Comparison of ENCODE assay signal across 9 mouse cellular contexts in genomic region chr16:74409548-74409947, GRCm38 (mm10). TPM values are rescaled to one million over a fixed set of nuclear protein-coding genes. Genes with fewer than 3 reads are reported as not detected.
DNase-seq lines count a peak whose midpoint lies in the region; ATAC-seq and TF ChIP-seq lines count a peak whose summit lies in the region.
"Had no signal": no experiment of that assay in that cellular context is flagged by ENCODE, and none has a peak within 500 bp of the region (broad histone marks: within the 10 kb centered on the region; RNA-seq: fewer than 3 reads in every experiment).

No protein-coding gene starts in this region.

- DNase-seq in layer of hippocampus, adult 2 months (ENCODE audit: low spot score in 2 of 2): no peak
- no peak for DNase-seq in layer of hippocampus, adult 11-12 months (ENCODE audit: low spot score)
- peak; percentile 24 for DNase-seq in retina, embryonic 14.5 days (ENCODE audit: low spot score)
- no peak for DNase-seq in natural killer cell, adult 2 months (ENCODE audit: low spot score in 2 of 2)
- DNase-seq in urinary bladder, postnatal 4 days (ENCODE audit: low spot score in 2 of 2): no peak
- DNase-seq in embryo, embryonic 9.5 days (ENCODE audit: extremely low spot score): no peak
- DNase-seq: thymus, adult 18-20 months had no signal

- H3K9ac ChIP-seq in forebrain, embryonic 13.5 days: peak overlapping the region; percentile 80
- peak overlapping the region; percentile 78 for H3K9ac ChIP-seq in limb, embryonic 12.5 days (replicated peaks)

- H3K4me2 ChIP-seq in forebrain, embryonic 13.5 days: peak overlapping the region; percentile 82
- H3K4me2 ChIP-seq in limb, embryonic 12.5 days: peak overlapping the region; percentile 73

- TF ChIP-seq CTCF in layer of hippocampus, adult 2 months (conservative IDR thresholded peaks at IDR 0.05): no peak

- ATAC-seq in forebrain, embryonic 13.5 days: no peak
- ATAC-seq in limb, embryonic 12.5 days (ENCODE audit: insufficient number of reproducible peaks, insufficient read depth, low FRiP score, low TSS enrichment, low read depth): no peak

- WGBS in forebrain, embryonic 13.5 days: 69% methylated on average over 4 of the region's 4 CpGs
- WGBS in limb, embryonic 12.5 days: 60% methylated on average over 4 of the region's 4 CpGs

- H3K4me3 ChIP-seq in layer of hippocampus, adult 2 months: peak overlapping the region; percentile 62
- H3K4me3 ChIP-seq in forebrain, embryonic 13.5 days: peak overlapping the region; percentile 66
- H3K4me3 ChIP-seq in limb, embryonic 12.5 days (replicated peaks): peak overlapping the region; percentile 65

- peaks cover 17% of the 10 kb centered on the region; the same call in 1 of the 2 replicates for H3K4me1 ChIP-seq in forebrain, embryonic 13.5 days
- 0 out of 2 replicates have a peak, but pooled peaks cover 10% of the 10 kb centered on the region for H3K4me1 ChIP-seq in limb, embryonic 12.5 days (replicated peaks)

- no peaks in the 10 kb centered on the region for H3K9me3 ChIP-seq in forebrain, embryonic 13.5 days (replicated peaks)
- H3K9me3 ChIP-seq in limb, embryonic 12.5 days: no peaks in the 10 kb centered on the region

- H3K27me3 ChIP-seq in forebrain, embryonic 13.5 days: no peaks in the 10 kb centered on the region
- no peaks in the 10 kb centered on the region for H3K27me3 ChIP-seq in limb, embryonic 12.5 days

- no peaks in the 10 kb centered on the region for H3K36me3 ChIP-seq in forebrain, embryonic 13.5 days (ENCODE audit: poor library complexity, severe bottlenecking)
- no peaks in the 10 kb centered on the region for H3K36me3 ChIP-seq in limb, embryonic 12.5 days

- H3K27ac ChIP-seq in layer of hippocampus, adult 2 months: no peak overlapping the region
- peak overlapping the region; percentile 59; the same call in 1 of the 2 replicates for H3K27ac ChIP-seq in forebrain, embryonic 13.5 days
- 0 out of 2 replicates have a peak overlapping the region, but pooled peaks have one; percentile 23 for H3K27ac ChIP-seq in limb, embryonic 12.5 days

RNA-seq across cellular contexts. Expression of gene Robo2, which starts 2.1 kb away (rescaled TPM):
- 100 to 1,000 TPM; 101 to 105 TPM for total RNA-seq in layer of hippocampus, adult 2 months (2021)
- 63.1 and 68.5 TPM in 2 replicates for polyA plus RNA-seq in forebrain, embryonic 13.5 days (2015; fragmentation: Nextera tagmentation; extraction: Ambion mirVana)
- 102 and 106 TPM in 2 replicates for polyA plus RNA-seq in limb, embryonic 12.5 days (2016; fragmentation: Nextera tagmentation; extraction: Ambion mirVana)
